Mouse (Mus musculus) cerebellum, postnatal 36 days (tissue): ENCODE data around the gene Serpinb11.

Experiments used
- DNase-seq, 2 experiments: peaks; one replicate each; pipeline ENCODE4 v3.0.0; 2021 to 2022; ENCODE audit warnings: mixed read lengths in 2 of 2

Serpinb11 gene

DNA sequence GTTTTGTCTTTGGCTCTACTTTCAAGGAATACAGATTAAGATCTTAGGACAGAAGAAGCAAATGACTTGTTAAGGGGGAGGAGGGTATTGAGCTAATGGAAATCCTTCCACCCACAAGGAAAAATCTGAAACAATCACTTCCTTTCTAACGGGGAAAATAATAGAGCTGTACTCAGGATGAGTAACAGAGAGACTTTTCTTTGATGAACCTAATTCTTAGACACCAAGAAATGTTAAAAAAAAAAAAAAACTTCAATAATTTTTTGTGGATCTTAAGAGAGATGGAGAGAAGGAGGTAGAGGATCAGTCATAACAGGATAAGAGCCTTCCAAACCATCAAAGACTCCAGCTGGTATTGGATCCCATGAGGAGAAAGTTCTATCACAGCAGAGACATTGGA lies at the start of gene Serpinb11:
Serpinb11 (plus strand) TSS at position 301 of the 400 bp plus-strand sequence.
- DNase-seq: no peak

DNA sequence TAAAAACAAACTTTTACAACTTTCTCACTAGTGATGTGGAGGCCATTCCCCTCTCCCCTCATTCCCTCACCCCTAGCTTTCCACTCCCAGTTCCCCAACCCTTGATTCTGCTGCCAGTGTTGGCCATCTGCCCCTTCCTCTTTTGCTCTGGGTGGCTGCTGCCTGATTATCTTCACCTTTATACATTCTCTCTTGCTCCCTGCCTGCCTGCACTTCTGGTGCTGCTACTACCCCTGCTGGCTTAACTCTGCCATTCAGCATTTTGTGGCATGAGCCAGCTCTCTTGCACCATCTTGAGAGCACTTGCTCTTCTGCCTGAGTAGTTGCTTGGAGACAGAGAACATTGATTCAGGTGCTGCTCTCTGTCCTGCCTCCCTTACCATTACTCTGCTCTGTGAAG lies 15.0 kb upstream of the Serpinb11 start:
- DNase-seq: no peak

DNA sequence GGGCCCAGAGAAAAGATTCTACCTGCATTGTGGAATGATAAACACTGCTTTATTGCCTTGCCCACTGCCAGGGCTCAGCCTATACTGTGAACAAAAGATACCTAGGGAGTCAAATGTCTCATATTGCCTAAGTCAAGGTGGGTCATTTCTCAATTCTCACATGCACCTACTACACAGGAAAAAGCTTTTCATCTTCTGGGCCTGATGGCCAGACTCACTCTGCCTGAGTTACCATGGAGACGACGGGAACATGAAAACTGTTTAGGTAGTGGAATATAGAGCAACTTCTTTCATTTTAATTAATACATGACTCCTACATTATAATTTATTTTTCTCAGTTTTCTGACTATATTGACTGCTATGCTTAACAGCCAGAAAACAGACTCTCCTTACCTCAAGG lies 14.2 kb upstream of the Serpinb11 start:
- no peak for DNase-seq

DNA sequence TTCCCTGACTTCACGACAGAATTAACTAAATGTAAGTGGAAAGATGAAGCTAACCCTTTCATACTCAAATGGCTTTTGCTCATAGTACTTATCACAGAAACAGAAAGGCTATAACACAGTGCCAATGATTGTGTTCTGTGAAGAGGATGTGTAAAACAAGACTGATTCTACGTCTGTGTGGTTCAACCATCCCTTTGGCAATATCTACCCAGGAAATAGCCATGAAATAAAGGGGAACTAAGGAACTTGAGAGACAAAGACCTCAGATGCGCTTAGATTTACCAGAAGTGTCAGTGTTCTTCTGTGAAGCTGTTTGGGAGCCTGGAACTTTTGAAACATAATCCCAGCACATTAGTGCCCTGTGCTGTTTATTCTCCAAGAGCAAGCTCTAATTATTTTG lies 10.6 kb upstream of the Serpinb11 start:
- no peak for DNase-seq

DNA sequence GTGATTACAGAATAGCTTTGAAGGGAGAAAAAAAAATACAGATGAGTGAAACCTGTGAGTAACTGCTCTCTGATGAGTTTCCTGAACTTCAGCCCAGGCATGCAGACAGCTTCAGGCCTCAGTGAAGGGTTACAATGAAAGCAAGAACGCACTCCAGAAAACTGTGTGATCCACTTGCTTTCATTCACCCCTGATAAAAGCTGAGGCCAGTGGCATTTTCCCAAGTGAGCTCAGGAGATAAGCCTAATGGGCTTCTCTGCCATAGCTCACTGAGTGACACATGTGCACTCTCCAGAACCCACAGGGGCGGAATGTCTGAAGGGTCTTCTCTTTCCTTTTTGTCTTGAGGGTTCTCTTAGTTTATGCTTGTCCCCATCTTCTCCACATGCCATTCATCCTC lies 9.9 kb upstream of the Serpinb11 start:
- DNase-seq: no peak

DNA sequence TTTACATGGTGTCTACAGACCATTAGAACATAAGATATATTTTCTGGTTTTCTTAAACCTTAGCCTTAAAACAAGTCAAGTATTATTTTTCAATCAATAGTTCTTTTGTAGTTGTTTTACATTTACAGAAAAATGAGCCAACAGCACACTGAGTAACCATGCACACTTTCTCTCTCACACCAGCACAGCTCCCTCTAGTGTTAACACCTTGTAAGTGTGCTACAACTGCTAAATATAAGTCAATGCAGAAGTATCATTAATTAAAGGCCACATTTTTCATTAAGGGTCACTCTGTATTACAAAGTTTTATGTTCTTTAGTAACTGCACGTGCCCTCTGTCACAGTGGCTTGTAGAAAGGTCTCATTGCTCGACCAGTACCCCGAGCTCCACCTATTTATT lies 8.0 kb upstream of the Serpinb11 start:
- DNase-seq: no peak

DNA sequence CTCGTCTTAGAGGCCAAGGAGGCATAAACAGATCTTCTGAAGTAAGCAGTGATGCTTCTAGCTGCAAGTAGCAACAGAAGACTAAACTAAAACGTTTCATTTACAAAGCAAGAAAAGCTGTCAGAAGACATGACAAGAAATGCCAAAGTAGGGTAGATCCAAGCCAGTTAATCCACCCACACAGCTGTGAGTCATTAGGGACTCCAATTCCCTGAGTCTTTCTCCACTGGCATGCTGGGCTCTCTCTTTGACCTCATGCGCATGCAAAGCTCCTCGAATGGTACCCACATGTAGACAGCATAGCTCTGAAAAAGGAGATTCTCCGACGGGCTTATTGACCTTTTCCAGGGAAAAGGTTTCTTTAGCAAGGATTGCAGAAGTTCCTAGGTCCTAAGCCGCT lies 5.0 kb downstream of the Serpinb11 start:
- DNase-seq: no peak

DNA sequence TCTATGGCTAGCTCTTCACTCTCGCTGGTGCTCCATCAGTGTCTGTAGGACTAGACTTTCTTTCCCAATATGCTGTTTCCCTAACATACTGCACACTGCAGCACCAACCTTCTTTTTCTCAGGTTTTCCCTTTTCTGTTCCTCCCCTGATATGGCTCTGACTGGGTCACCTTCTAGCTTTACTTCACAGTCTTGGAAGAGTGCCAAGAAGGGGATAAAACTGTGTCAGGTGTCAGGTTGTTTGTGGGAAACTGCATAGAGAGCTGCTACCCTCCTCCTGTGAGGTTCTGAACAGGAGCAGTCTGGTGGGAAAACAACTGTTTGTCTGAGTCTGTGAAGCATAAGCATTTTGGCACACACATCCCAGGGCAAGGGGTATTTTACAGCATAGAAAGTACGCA lies 7.9 kb downstream of the Serpinb11 start:
- no peak for DNase-seq

DNA sequence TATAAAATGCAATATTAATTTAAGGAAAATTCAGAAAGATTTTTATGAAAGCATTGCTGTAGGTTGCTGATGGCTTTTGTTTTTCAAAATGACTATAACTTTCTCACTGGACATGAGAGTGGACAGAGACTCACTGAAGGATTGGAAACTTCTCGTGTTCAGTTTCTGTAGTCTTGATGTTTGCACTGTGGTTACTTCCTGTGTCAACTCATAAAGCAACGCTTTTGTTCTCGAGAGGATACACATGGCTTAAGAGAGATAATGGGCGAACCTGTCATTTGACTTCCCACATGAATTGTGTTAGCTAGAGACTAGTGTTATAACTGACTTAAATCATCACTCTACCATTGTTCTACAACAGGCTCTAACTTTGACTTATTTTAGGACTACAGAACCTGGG lies 16.0 kb downstream of the Serpinb11 start:
- DNase-seq: no peak

DNA sequence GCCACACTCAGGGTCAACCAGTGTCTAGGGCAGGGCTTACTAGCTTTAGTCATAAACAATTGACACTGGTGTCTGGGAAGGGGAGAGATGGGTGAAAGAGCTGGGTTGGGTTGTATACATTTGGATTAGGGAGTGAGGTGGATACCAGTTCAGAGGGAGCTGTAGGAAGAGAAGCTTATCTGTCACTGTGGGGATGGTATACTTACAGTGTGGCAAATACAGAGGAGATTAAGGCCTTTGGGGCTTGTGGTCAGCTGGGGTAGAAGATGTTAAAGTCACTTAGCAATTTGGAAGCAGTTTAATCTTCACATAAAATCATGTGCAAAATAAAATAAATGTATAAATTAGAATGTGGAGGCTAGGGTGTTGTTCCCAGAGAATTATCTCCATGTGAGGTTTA lies 17.4 kb downstream of the Serpinb11 start:
- DNase-seq: no peak

DNA sequence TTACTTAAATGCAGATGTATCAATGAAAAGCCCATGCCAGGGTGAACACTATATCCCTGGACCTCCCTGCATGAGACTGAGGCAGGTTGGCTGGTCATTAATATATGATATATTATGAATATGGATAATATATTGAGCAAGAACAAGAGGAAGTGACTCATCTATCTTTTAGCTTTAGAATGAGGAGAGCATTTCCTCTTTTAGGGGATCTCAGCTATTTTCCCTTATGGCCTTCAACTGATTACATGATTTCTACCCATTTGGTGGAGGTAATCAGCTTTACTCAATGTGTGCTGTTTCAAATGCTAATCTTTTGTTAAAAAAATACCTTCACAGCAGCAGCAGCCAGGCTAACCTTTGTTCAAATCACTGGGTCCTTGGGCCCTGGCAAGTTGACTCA lies 20.5 kb downstream of the Serpinb11 start:
- no peak for DNase-seq

DNA sequence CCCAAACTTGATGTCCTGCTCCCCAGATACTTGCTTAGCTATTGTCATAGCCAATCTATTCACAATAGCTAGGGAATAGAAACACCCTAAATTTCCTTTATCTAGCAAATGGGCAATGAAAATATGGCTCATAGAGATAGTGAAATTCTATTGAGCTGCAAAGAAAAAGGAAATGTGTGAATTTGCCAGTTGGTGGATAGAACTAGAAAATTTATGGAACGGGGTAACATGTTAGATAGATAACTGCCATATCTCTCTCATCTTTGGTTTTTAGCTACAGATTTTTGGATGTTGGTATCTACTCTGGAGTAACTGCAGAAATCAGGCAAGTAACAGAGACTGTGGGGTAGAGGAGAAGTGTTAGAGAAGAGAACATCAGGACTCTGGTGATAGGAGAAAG lies 21.4 kb downstream of the Serpinb11 start:
- DNase-seq: no peak

DNA sequence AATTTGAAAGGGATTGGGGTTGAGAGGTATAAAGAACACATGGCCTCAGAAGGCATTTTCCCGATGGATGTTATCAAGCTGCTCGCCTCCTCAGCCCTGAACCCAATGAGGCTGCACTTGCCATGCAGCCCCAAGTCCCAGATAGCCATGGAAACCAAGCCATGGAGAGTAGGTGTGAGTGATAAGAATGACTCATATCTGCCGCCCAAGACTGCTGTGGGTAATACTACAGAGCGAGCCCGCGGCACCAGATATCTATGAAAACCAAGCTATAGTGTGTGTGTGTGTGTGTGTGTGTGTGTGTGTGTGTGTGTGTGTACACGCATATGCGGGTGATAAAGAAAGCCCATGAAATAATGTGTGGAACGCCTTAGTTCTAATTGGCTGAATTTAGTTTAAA lies 23.5 kb downstream of the Serpinb11 start:
- no peak for DNase-seq

DNA sequence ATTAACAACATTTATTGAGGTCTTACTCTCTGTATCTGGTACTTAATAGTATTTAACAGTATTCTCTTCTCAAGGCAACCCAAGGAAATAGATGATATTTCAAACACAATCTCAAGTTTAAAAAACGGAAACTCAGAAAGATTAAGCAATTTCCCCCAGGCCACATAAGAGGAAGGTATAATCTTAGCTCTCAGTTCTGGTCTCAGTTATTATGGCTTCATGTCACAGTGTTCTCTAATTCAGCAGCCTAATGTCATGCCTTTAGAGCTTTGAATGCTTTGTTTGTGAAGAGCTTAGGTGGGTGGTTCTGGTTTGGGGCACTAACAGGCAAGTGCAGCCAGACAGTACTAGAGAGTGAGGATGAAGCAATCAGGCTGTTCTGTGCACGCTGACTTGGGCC lies 28.8 kb downstream of the Serpinb11 start:
- DNase-seq: no peak

DNA sequence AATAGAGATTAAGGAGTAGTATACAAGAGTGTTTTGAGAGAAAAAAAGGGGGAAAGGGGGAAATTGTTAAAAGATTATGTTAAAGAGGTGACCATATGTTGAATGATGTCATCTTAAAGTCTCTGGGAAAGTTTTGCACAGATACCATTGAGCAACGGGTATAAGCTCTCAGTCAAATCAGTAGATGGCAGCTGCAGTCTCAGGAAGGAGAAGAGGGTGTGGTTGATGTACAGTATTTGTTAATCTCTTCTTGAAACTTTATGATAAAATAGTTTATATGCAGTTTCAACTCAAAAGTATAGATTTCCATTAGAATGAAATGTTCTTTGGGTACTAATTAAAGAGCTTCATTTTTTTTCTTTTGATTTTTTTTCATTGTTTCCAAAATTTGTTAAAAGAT lies 36.5 kb downstream of the Serpinb11 start:
- no peak for DNase-seq

DNA sequence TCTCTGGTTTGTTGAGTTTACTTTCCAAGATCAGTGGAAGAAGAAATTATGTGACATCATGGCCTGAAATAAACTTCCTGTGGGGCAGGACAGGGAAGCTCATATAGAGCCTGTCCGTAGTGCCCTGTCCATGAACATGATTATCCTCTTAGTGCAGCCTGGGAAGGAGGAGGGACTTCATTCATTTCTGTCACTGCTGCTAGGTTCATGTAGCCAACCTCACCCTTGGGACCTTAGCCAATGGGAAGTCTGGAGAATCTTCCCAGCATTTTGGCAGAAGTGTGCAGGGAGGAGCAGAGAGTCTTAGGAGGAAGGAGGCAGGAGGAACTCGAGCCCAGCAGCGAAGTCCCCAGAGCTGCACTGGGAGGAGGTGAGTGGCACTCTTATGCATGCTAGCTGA lies 38.4 kb downstream of the Serpinb11 start, which contains the start of gene Serpinb7:
Serpinb7 (plus strand) TSS at position 301 of the 400 bp plus-strand sequence.
- no peak for DNase-seq

DNA sequence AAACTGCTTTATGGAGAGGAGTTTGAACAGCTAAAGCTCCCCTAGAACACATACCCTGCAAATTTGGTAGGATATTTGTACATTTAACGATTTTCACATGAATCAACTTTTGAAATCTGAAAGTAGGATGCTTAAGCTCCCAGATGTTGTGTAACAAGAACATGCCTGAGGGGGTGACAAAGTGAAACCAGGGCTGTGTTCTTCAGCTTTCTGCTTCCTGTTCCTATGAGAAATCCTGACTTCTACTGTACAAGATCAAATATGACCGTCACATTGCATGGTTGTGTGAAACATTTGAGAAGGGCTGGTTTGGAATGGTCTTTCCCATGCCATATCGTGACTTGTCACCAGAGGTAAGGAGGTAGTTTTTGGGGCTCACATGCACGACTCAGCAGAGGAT lies 41.1 kb downstream of the Serpinb11 start:
- DNase-seq: no peak

DNA sequence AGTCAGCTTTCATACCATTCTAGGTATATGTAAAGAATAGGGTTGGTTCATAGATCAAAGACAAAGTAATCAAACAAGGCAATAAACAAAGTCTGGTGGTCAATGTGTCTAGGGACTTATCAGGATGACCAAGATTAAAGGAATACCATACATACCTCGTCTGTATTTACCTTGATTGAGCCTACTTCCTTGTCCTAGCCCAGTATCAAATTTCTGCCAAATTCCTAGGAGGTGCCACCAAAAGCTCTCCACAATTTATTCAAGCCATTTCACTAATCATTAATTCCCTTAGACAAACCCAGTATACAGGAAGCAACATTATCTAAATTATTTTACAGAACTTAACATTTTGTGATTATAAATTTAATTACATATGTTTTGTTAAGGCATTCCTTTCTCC lies 53.7 kb downstream of the Serpinb11 start:
- no peak for DNase-seq

DNA sequence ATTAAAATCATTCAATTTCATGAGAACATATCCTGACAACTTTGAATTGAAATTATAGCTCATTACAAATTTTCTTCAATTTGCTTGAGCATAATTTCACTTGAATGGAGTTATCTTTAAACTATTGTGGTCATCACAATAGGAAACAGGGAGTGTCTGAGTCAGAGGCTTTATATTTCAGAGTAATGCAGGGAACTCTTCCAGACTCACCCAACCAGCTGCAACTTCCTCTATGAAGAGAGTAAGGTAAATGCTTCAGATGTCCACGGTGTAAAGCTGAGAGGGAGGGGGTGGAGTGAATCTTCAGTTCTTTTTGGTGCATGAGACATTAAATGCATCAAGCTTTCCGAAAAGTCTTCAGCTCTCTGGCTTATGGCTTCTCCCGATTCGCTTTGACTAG lies 61.5 kb downstream of the Serpinb11 start:
- no peak for DNase-seq
